Mouse (Mus musculus) heart, embryonic 16.5 days (tissue): ENCODE measurements around the gene Slc22a17. TPM values are rescaled to one million over a fixed set of nuclear protein-coding genes. Genes with fewer than 3 reads are reported as not detected.
"Not testable (repeated sequence)": the region's sequence is repeated elsewhere in the genome, so short reads cannot be mapped to it uniquely, and the experiment has no call there.

Experiments used
- ATAC-seq: fragments of 200-750 bp; cut with Nextera tagmentation; replicated peaks from 2 replicates; pipeline ENCODE4 v1.8.0; 2017; ENCODE audit warnings: moderate number of reproducible peaks; ENCODE audit not compliant: insufficient read depth, low FRiP score; ENCODE audit errors: extremely low read depth
- H3K27ac ChIP-seq: fragments of 300-500 bp; sonication (generic); 2 replicates; pipeline ENCODE4 v1.5.1; 2014; ENCODE audit warnings: mild to moderate bottlenecking, low read length, control low read depth, moderate library complexity
- H3K27me3 ChIP-seq: fragments of 300-500 bp; sonication (generic); 2 replicates; pipeline ENCODE4 v1.6.1; 2014; ENCODE audit warnings: low read length, mixed read lengths; ENCODE audit not compliant: control insufficient read depth, insufficient read depth
- H3K36me3 ChIP-seq: fragments of 300-500 bp; sonication (generic); 2 replicates; pipeline ENCODE4 v1.6.1; 2014; ENCODE audit not compliant: control insufficient read depth, insufficient read depth
- H3K4me1 ChIP-seq: fragments of 300-500 bp; sonication (generic); 2 replicates; pipeline ENCODE4 v1.6.1; 2014; ENCODE audit warnings: low read length, mixed read lengths; ENCODE audit not compliant: control insufficient read depth, insufficient read depth
- H3K4me2 ChIP-seq: fragments of 300-500 bp; sonication (generic); 2 replicates; pipeline ENCODE4 v1.6.1; 2014; ENCODE audit warnings: low read depth, mild to moderate bottlenecking, control low read depth, low read length
- H3K4me3 ChIP-seq: fragments of 300-500 bp; sonication (generic); 2 replicates; pipeline ENCODE4 v1.5.1; 2014; ENCODE audit warnings: mild to moderate bottlenecking, control low read depth, low read length
- H3K9ac ChIP-seq: fragments of 300-500 bp; sonication (generic); 2 replicates; pipeline ENCODE4 v1.6.1; 2014; ENCODE audit warnings: low read length, control low read depth
- H3K9me3 ChIP-seq: fragments of 300-500 bp; sonication (generic); replicated peaks from 2 replicates; pipeline ENCODE4 v1.6.1; 2016; ENCODE audit warnings: low read length; ENCODE audit not compliant: control insufficient read depth
- WGBS: fragments of 180-500 bp; shearing (Covaris S2); extraction: QIAGEN DNeasy Blood & Tissue Kit; methylation state at CpG from one replicate; pipeline ENCODE4 v1.1.7; 2014; 5-methylcytosine and 5-hydroxymethylcytosine counted together
- polyA plus RNA-seq: library from polyadenylated mRNA; unstranded; fragments of >200 nt; fragmentation: Nextera tagmentation; extraction: Ambion mirVana; gene quantifications from 2 replicates; pipeline ENCODE4 v1.2.1, GENCODE M21; 2015

The Slc22a17 gene
- polyA plus RNA-seq, 1 experiment from 2014 or later, result 27.2 TPM

- peaks cover 31% of the 10 kb centered on the region for H3K36me3 ChIP-seq
- H3K9ac ChIP-seq, result no peak overlapping the region
Measured at GRCm38 (mm10) chr14:54954474-54954873, 41.5 kb upstream of the Slc22a17 start.

GRCm38 (mm10) chr14:54953664-54954206 is 40.8 kb upstream of the Slc22a17 start:
- no peaks in the 10 kb centered on the region; the same call in 1 of the 2 replicates for H3K27me3 ChIP-seq
- no peaks in the 10 kb centered on the region for H3K9me3 ChIP-seq
- no peak overlapping the region for H3K9ac ChIP-seq
- 74% methylated on average over 8 of the region's 8 CpGs for WGBS
- ATAC-seq, result no peak
- H3K36me3 ChIP-seq, result peaks cover 33% of the 10 kb centered on the region
- no peak overlapping the region for H3K27ac ChIP-seq
- no peak overlapping the region for H3K4me3 ChIP-seq
- no peak overlapping the region for H3K4me2 ChIP-seq
- H3K4me1 ChIP-seq, result peaks cover 5% of the 10 kb centered on the region

More at GRCm38 (mm10) chr14:54954474-54954873, 41.5 kb upstream of the Slc22a17 start:
- H3K4me1 ChIP-seq, result peaks cover 5% of the 10 kb centered on the region
- 72% methylated on average over 3 of the region's 3 CpGs for WGBS
- ATAC-seq, result no peak
- no peaks in the 10 kb centered on the region; the same call in 1 of the 2 replicates for H3K27me3 ChIP-seq
- H3K27ac ChIP-seq, result no peak overlapping the region
- no peak overlapping the region for H3K4me3 ChIP-seq
- H3K9me3 ChIP-seq, result no peaks in the 10 kb centered on the region
- no peak overlapping the region for H3K4me2 ChIP-seq

- WGBS, result 81% methylated on average over 6 of the region's 6 CpGs
- H3K36me3 ChIP-seq, result peaks cover 35% of the 10 kb centered on the region
Measured at GRCm38 (mm10) chr14:54951587-54951986, 38.7 kb upstream of the Slc22a17 start.

GRCm38 (mm10) chr14:54950493-54950892 is 37.6 kb upstream of the Slc22a17 start:
- Histone ChIP-seq H3K27me3 (no peaks in the 10 kb centered on the region; the same call in 1 of the 2 replicates), H3K4me1 (peaks cover 4% of the 10 kb centered on the region; the same call in 1 of the 2 replicates), H3K27ac (no peak overlapping the region), H3K9me3 (no peaks in the 10 kb centered on the region), H3K4me2 (no peak overlapping the region), H3K9ac (no peak overlapping the region), H3K4me3 (no peak overlapping the region), H3K36me3 (peaks cover 36% of the 10 kb centered on the region)
- 54% methylated on average over 12 of the region's 12 CpGs for WGBS
- no peak for ATAC-seq

More at GRCm38 (mm10) chr14:54951587-54951986, 38.7 kb upstream of the Slc22a17 start:
- Histone ChIP-seq H3K4me2 (no peak overlapping the region), H3K4me3 (no peak overlapping the region), H3K27ac (no peak overlapping the region), H3K9ac (no peak overlapping the region), H3K4me1 (peaks cover 9% of the 10 kb centered on the region), H3K27me3 (no peaks in the 10 kb centered on the region; the same call in 1 of the 2 replicates), H3K9me3 (no peaks in the 10 kb centered on the region)
- ATAC-seq, result no peak

GRCm38 (mm10) chr14:54948781-54949180 is 35.8 kb upstream of the Slc22a17 start:
- no peak for ATAC-seq
- Histone ChIP-seq H3K36me3 (peaks cover 37% of the 10 kb centered on the region), H3K4me3 (no peak overlapping the region), H3K27ac (no peak overlapping the region; the same call in 1 of the 2 replicates), H3K9ac (no peak overlapping the region), H3K4me2 (no peak overlapping the region), H3K27me3 (no peaks in the 10 kb centered on the region; the same call in 1 of the 2 replicates), H3K9me3 (no peaks in the 10 kb centered on the region), H3K4me1 (peaks cover 4% of the 10 kb centered on the region; the same call in 1 of the 2 replicates)
- 62% methylated on average over 9 of the region's 9 CpGs for WGBS

GRCm38 (mm10) chr14:54947008-54947407 is 34.1 kb upstream of the Slc22a17 start:
- H3K36me3 ChIP-seq, result peaks cover 34% of the 10 kb centered on the region

GRCm38 (mm10) chr14:54945975-54946704 is 33.2 kb upstream of the Slc22a17 start:
- H3K9me3 ChIP-seq, result no peaks in the 10 kb centered on the region
- H3K4me2 ChIP-seq, result no peak overlapping the region
- 46% methylated on average over 19 of the region's 19 CpGs for whole genome bisulfite sequencing
- no peaks in the 10 kb centered on the region; the same call in 1 of the 2 replicates for H3K27me3 ChIP-seq
- no peak overlapping the region for H3K27ac ChIP-seq
- H3K9ac ChIP-seq, result no peak overlapping the region
- H3K36me3 ChIP-seq, result peaks cover 36% of the 10 kb centered on the region
- H3K4me1 ChIP-seq, result peaks cover 4% of the 10 kb centered on the region; the same call in 1 of the 2 replicates
- no peak for ATAC-seq
- H3K4me3 ChIP-seq, result no peak overlapping the region

More at GRCm38 (mm10) chr14:54947008-54947407, 34.1 kb upstream of the Slc22a17 start:
- not testable (repeated sequence) for H3K4me1 ChIP-seq, H3K27ac ChIP-seq, ATAC-seq, H3K4me3 ChIP-seq, H3K4me2 ChIP-seq, H3K9ac ChIP-seq, H3K9me3 ChIP-seq, H3K27me3 ChIP-seq
- WGBS, result 82% methylated on average over 8 of the region's 11 CpGs

- H3K9me3 ChIP-seq, result no peaks in the 10 kb centered on the region
- WGBS, result 58% methylated on average over 2 of the region's 2 CpGs
Measured at GRCm38 (mm10) chr14:54944939-54945338, 32.0 kb upstream of the Slc22a17 start.

GRCm38 (mm10) chr14:54943971-54944370 is 31.0 kb upstream of the Slc22a17 start:
- Histone ChIP-seq H3K27ac (no peak overlapping the region), H3K9me3 (no peaks in the 10 kb centered on the region), H3K4me3 (no peak overlapping the region), H3K9ac (no peak overlapping the region), H3K36me3 (peaks cover 34% of the 10 kb centered on the region), H3K27me3 (no peaks in the 10 kb centered on the region), H3K4me2 (no peak overlapping the region), H3K4me1 (peaks cover 4% of the 10 kb centered on the region; the same call in 1 of the 2 replicates)
- ATAC-seq, result no peak
- 89% methylated on average over 7 of the region's 7 CpGs for WGBS

More at GRCm38 (mm10) chr14:54944939-54945338, 32.0 kb upstream of the Slc22a17 start:
- Histone ChIP-seq H3K4me1 (peaks cover 4% of the 10 kb centered on the region; the same call in 1 of the 2 replicates), H3K27me3 (no peaks in the 10 kb centered on the region; the same call in 1 of the 2 replicates), H3K36me3 (peaks cover 36% of the 10 kb centered on the region), H3K9ac (no peak overlapping the region), H3K4me3 (no peak overlapping the region), H3K4me2 (no peak overlapping the region), H3K27ac (no peak overlapping the region)
- no peak for ATAC-seq
